Mouse (Mus musculus): ENCODE measurements around the gene Vmn1r91. TPM values are rescaled to one million over a fixed set of nuclear protein-coding genes. Genes with fewer than 3 reads are reported as not detected.
"Not testable (repeated sequence)": the region's sequence is repeated elsewhere in the genome, so short reads cannot be mapped to it uniquely, and the experiment has no call there.

The Vmn1r91 gene
- total RNA-seq (2021), result not detected

DNA sequence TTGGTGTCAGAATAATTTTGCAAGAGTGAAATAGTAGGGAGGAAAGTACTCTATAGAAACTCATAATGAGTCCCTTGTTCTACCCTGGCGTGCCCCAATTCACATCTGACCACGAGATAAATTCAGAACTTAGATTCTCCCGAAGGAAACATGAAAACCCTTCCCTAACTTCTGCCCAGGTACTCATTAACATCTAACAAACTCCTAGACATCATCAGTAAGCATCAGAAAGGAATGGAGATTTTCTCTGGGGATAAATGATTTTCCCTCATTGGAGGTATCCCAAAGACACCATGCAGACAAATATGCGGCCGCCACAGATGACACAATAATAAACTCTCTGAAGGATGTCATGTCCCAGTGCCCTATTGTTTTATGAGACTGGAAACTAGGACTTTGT lies at the start of gene Vmn1r91:
Gene Vmn1r91, plus strand, starts transcription at position 301 of the 400 bp plus-strand sequence.
- not testable (repeated sequence) for DNase-seq

DNA sequence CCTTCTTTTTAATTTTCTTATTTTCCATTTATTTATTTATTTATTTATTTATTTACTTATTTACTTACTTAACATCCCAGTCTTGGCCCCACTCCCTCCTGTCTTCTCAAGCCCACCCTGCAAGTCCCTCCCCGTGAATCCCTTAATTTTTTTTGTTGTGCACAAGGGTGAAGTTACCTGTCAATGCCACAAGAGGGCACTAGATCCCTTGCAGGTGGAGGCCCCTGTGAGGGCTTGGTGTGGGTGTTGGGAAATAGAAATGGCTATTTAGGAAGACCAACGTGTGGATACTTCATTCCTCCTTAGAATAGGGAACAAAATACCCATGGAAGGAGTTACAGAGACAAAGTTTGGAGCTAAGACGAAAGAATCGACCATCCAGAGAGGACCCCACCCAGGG lies 35.4 kb upstream of the Vmn1r91 start:
- not testable (repeated sequence) for DNase-seq

- not testable (repeated sequence) for DNase-seq
Measured at GRCm38 (mm10) chr7:20078118-20078517, 21.4 kb upstream of the Vmn1r91 start.

DNA sequence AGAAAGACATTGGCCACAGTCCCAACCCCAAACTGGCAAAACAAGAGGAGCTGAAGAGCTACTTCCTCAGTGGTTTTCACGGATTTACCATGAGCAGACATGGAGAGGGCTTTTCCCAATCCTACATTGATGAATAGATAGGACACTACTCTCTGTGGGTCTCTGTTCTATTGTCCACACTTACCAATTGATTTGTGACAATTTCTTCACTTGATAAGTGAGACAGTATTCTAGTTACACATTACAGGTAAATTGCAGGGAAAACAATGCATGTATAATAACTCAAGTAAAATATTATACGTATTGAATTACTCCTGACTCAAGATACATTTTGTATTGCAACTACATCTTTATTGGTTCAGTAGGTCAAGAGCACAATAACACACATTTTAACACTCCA lies 23.0 kb downstream of the Vmn1r91 start, which contains the start of gene Gm16442:
Gene Gm16442, minus strand, starts transcription at position 101 of the 400 bp plus-strand sequence.
- DNase-seq, result not testable (repeated sequence)

DNA sequence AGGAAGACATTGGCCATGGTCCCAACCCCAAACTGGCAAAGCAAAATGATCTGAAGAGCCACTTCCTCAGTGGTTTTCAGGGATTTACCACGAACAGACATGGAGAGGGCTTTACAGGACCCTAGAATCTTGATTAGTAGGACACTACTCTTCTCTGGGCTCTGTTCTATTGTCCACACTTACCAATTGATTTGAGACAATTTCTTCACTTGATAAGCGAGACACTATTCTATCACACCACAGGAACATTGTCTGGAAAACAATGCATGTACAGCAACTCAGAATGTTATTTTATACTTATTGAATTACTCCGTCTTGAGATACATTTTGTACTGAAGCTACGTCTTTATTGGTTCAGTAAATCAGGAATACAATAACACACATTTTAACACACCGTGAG lies 39.5 kb downstream of the Vmn1r91 start, which contains the start of gene Vmn1r93:
Gene Vmn1r93, minus strand, starts transcription at position 101 of the 400 bp plus-strand sequence.
- not testable (repeated sequence) for DNase-seq

Other genes with a start within 250 kb of the Vmn1r91 start
- gene Gm19345, start 247.7 kb upstream of the Vmn1r91 start, total RNA-seq (2021), result not detected
- under 1 TPM in 1 of 2 experiments, not detected in 1; 0.38 TPM for gene Ceacam16, start 238.4 kb upstream of the Vmn1r91 start, total RNA-seq (2021)
- not detected for gene Ceacam19, start 211.7 kb upstream of the Vmn1r91 start, total RNA-seq (2021)
- 10 to 100 TPM; 25.7 to 28.3 TPM for gene Pvr, start 178.5 kb upstream of the Vmn1r91 start, total RNA-seq (2021)
- 1 to 10 TPM; 2.2 to 2.6 TPM for gene Igsf23, start 148.9 kb upstream of the Vmn1r91 start, total RNA-seq (2021)
- not detected for gene Ceacam20, start 134.3 kb upstream of the Vmn1r91 start, total RNA-seq (2021)
- not detected for gene Nlrp9b, start 108.2 kb upstream of the Vmn1r91 start, total RNA-seq (2021)
- not detected for gene Gm16442, start 22.9 kb downstream of the Vmn1r91 start, total RNA-seq (2021)
- gene Vmn1r93, start 39.4 kb downstream of the Vmn1r91 start, total RNA-seq (2021), result not detected
- gene Vmn1r94, start 68.7 kb downstream of the Vmn1r91 start, total RNA-seq (2021), result not detected
- gene Vmn1r95, start 94.0 kb downstream of the Vmn1r91 start, total RNA-seq (2021), result not detected
- not detected for gene Gm6164, start 105.9 kb downstream of the Vmn1r91 start, total RNA-seq (2021)
- gene Gm4498, start 134.1 kb downstream of the Vmn1r91 start, total RNA-seq (2021), result not detected
- gene Gm5890, start 163.2 kb downstream of the Vmn1r91 start, total RNA-seq (2021), result not detected
- not detected for gene Gm4133, start 234.4 kb downstream of the Vmn1r91 start, total RNA-seq (2021)